Mouse (Mus musculus) adrenal gland (tissue): ENCODE data around the gene Lrrc26.
"Not testable (repeated sequence)": the region's sequence is repeated elsewhere in the genome, so short reads cannot be mapped to it uniquely, and the experiment has no call there.

Experiments
- intact Hi-C: fragments of 180-260 bp; cut with DNase I; formaldehyde crosslinking; loops from one replicate; pipeline ENCODE4 v1.15.1; 2025
- long read RNA-seq, 2 experiments: library from polyadenylated mRNA; unstranded; transcript quantifications; one replicate each; pipeline ENCODE4 v2.0.0; 2020; ENCODE audit warnings: borderline replicate concordance in 1 of 2; ENCODE audit not compliant: insufficient replicate concordance in 1 of 2

The Lrrc26 gene
- long read RNA-seq, experiment 1 = 0 reads
- long read RNA-seq, experiment 2 = 0 reads

- intact Hi-C loops = loop anchor here (5.0 kb wide), 1 partner anchor 38 kb away; no protein-coding TSS in a partner anchor
Measured at GRCm38 (mm10) chr2:25289651-25290050, at the start of gene Lrrc26. Gene Lrrc26, plus strand, starts transcription at chr2:25289915.

GRCm38 (mm10) chr2:25240310-25240709 is 49.4 kb upstream of the Lrrc26 start:
- intact Hi-C loops = no loop called here

- intact Hi-C loops = no loop called here
Measured at GRCm38 (mm10) chr2:25240723-25241437, 48.8 kb upstream of the Lrrc26 start.

GRCm38 (mm10) chr2:25241438-25241775 is 48.3 kb upstream of the Lrrc26 start:
- intact Hi-C loops = no loop called here

- intact Hi-C loops = no loop called here
Measured at GRCm38 (mm10) chr2:25242101-25242506, 47.6 kb upstream of the Lrrc26 start, which contains the start of the genes Rnf208 and Cysrt1. Gene Rnf208, plus strand, starts transcription at chr2:25242255. Gene Cysrt1, minus strand, starts transcription at chr2:25242452.

GRCm38 (mm10) chr2:25243342-25243741 is 46.4 kb upstream of the Lrrc26 start:
- intact Hi-C loops = no loop called here

GRCm38 (mm10) chr2:25244144-25244543 is 45.6 kb upstream of the Lrrc26 start:
- intact Hi-C loops = no loop called here

- intact Hi-C loops = no loop called here
Measured at GRCm38 (mm10) chr2:25246183-25247072, 43.3 kb upstream of the Lrrc26 start, which contains the start of gene AL732309.1. Gene AL732309.1, minus strand, starts transcription at chr2:25246863.

- intact Hi-C loops = no loop called here
Measured at GRCm38 (mm10) chr2:25252331-25252730, 37.4 kb upstream of the Lrrc26 start.

- intact Hi-C loops = no loop called here
Measured at GRCm38 (mm10) chr2:25255284-25255779, 34.4 kb upstream of the Lrrc26 start, which contains the start of gene Tmem203. Gene Tmem203, plus strand, starts transcription at chr2:25255439.

- intact Hi-C loops = not testable (repeated sequence)
Measured at GRCm38 (mm10) chr2:25256443-25257109, 33.1 kb upstream of the Lrrc26 start.

GRCm38 (mm10) chr2:25257250-25257649 is 32.5 kb upstream of the Lrrc26 start:
- intact Hi-C loops = not testable (repeated sequence)

GRCm38 (mm10) chr2:25258887-25259286 is 30.8 kb upstream of the Lrrc26 start:
- intact Hi-C loops = no loop called here

GRCm38 (mm10) chr2:25261870-25262269 is 27.8 kb upstream of the Lrrc26 start:
- intact Hi-C loops = no loop called here

GRCm38 (mm10) chr2:25262291-25262767 is 27.4 kb upstream of the Lrrc26 start, which contains the start of gene Tprn:
Gene Tprn, plus strand, starts transcription at chr2:25262618.
- intact Hi-C loops = no loop called here

- intact Hi-C loops = no loop called here
Measured at GRCm38 (mm10) chr2:25262795-25263622, 26.7 kb upstream of the Lrrc26 start.

GRCm38 (mm10) chr2:25263623-25264285 is 26.0 kb upstream of the Lrrc26 start:
- intact Hi-C loops = no loop called here

- intact Hi-C loops = no loop called here
Measured at GRCm38 (mm10) chr2:25264286-25264660, 25.4 kb upstream of the Lrrc26 start.

- intact Hi-C loops = no loop called here
Measured at GRCm38 (mm10) chr2:25264851-25265250, 24.9 kb upstream of the Lrrc26 start.
